Mouse (Mus musculus) cerebellum, adult 2 months (tissue): ENCODE results near the gene Ctss.

Source experiments
- CTCF ChIP-seq: fragments of 200-500 bp; IDR thresholded peaks from 2 replicates; pipeline ENCODE4 v1.5.1; 2011; ENCODE audit warnings: low read depth, mild to moderate bottlenecking, control low read depth, low read length, moderate library complexity, borderline replicate concordance; ENCODE audit not compliant: insufficient read depth
- POLR2A ChIP-seq: fragments of 200-500 bp; IDR thresholded peaks from 2 replicates; pipeline ENCODE4 v1.6.1; 2011; ENCODE audit warnings: low read length, control low read depth, borderline replicate concordance; ENCODE audit not compliant: insufficient read depth

DNA sequence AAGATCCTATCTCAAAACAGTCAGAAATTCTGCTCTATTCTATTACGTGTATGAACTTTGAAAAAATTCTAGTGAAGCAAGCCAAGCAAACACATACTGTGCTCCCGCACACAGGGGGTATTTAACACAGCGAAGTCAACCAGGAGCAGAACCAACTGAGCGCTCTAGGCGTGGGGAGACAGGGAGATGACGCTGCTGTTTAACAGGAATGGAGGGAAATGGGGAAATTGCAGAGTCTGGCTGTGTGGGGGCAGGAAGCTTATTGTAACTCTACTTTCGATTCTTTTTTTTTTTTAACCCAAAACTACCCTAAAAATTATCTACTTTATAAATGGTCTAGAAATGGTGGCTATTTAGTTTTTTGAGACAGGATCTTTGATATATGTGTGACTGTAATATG, 7.7 kb upstream of the Ctss start:
- TF ChIP-seq POLR2A (no peak), CTCF (no peak)
